Mouse (Mus musculus): ENCODE data around the gene Pih1d2. TPM values are rescaled to one million over a fixed set of nuclear protein-coding genes. Genes with fewer than 3 reads are reported as not detected.
"Not testable (repeated sequence)": the region's sequence is repeated elsewhere in the genome, so short reads cannot be mapped to it uniquely, and the experiment has no call there.

Pih1d2 gene
- total RNA-seq, 2 experiments from 2014 or later, result not detected

- ATAC-seq (replicated peaks; ENCODE audit: low FRiP score, poor library complexity, severe bottlenecking), result no peak
These were observed 5.0 kb upstream of the Pih1d2 start for GRCm38 (mm10) chr9:50612115-50612514.

DNA sequence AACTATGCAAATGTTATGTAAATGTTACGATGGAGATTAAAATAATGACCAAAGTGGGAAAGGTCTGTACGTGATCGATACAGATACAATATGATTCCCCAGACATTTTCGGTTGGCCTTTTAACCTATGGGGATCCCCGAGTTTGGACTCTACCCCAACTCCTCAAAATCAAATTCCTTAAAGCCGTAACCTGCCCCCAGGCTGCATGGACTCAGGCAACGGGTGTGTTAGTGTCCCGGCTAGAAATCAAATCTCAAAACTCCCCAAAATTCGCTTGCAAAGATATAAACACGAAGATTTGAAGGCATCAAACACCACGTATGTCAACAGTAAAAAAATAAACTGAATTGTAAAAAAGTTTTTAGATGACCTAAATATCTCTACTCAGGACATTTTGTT lies 960 bp upstream of the Pih1d2 start:
- ATAC-seq (replicated peaks; ENCODE audit: low FRiP score, poor library complexity, severe bottlenecking), result no peak

DNA sequence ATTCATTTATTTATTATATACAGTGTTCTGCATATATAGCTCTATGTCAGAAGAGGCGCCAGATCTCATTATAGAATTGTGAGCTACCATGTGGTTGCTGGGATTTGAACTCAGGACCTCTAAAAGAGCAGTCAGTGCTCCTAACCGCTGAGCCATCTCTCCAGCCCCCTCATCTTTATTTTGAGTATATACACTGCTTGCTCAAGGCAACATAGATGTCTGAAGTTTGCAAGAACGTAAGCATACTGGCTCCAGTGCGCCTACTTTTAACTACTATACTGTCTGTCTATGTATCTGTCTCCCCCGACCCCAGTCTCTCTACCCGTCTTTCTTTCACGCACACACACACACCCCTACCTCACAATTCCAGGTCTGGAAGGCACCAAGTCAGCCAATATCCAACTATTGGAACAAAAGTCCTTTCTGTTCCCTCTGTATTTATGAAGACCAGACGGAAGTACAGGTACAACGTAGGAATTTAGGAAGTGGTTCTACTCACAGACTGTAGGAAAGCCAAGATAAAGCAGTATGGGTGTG lies 741 bp downstream of the Pih1d2 start:
- no peak for ATAC-seq (replicated peaks; ENCODE audit: low FRiP score, poor library complexity, severe bottlenecking)

DNA sequence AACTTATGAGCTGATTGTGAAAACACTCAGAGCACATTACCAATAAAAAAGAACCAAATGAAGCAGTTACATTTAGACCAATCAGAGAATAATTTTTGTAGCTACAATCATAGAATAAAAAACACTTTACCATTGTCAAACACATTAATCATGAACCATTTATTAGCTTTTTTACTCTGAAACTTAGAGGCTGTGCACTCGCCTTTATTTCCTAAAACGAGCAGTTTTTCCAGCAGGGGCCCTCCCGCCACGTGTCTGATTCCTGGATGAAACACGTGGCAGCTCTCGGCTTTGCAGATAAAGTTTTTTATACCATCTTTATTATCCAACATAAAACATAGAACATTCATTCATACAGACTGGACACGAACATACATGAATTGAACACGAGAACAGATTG lies 13.8 kb downstream of the Pih1d2 start:
- not testable (repeated sequence) for ATAC-seq (replicated peaks; ENCODE audit: low FRiP score, poor library complexity, severe bottlenecking)

- no peak for ATAC-seq (replicated peaks; ENCODE audit: low FRiP score, poor library complexity, severe bottlenecking)
These were observed 15.0 kb downstream of the Pih1d2 start for GRCm38 (mm10) chr9:50632016-50632688.

- peak; percentile 67; the same call in 1 of the 2 replicates for ATAC-seq (replicated peaks; ENCODE audit: low FRiP score, poor library complexity, severe bottlenecking)
These were observed 15.9 kb downstream of the Pih1d2 start for GRCm38 (mm10) chr9:50633059-50633458.

GRCm38 (mm10) chr9:50634270-50634669 lies 17.1 kb downstream of the Pih1d2 start:
- no peak for ATAC-seq (replicated peaks; ENCODE audit: low FRiP score, poor library complexity, severe bottlenecking)

- no peak for ATAC-seq (replicated peaks; ENCODE audit: low FRiP score, poor library complexity, severe bottlenecking)
These were observed 29.8 kb downstream of the Pih1d2 start for GRCm38 (mm10) chr9:50646826-50647370.

DNA sequence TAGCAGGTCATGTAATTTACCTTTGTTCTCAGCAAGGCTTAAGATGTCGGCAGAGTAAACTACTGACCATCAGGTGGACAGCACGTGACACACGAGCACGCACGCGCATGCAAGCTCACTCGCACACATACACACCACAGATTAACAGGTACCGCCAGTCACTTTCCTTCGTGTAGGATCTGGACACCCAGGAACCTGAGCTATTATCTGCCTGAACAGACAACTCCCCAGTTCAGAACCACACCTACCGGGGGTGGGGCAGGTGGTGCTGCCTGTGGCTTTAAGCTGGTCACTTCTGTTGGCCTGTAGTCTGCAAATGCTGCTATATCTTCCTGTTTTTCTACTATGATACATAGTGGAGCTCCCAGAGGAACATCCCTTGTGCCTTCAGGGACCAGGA lies 33.4 kb downstream of the Pih1d2 start:
- ATAC-seq (replicated peaks; ENCODE audit: low FRiP score, poor library complexity, severe bottlenecking), result peak; percentile 91

DNA sequence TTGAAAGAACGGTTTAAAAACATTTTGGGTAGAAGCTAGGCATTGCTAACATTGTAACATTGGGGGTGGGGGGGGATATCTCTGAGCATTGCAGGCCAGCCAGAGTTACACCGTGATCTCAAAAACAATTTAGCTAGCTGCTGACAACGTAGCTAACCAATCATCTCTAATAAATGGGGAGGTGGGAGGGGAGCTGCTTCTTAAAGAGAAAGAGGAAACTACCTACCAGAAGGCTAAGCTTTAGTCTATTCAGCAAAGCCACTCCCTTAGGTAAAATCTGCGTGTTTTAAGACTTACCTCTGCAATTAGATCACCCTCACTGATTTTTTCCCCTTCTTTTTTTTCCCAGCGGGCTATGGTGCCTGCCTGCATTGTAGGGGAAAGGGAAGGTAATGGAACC lies 41.3 kb downstream of the Pih1d2 start:
- ATAC-seq (replicated peaks; ENCODE audit: low FRiP score, poor library complexity, severe bottlenecking), result no peak

GRCm38 (mm10) chr9:50658941-50659388 lies 41.8 kb downstream of the Pih1d2 start:
- ATAC-seq (replicated peaks; ENCODE audit: low FRiP score, poor library complexity, severe bottlenecking), result peak; percentile 32

DNA sequence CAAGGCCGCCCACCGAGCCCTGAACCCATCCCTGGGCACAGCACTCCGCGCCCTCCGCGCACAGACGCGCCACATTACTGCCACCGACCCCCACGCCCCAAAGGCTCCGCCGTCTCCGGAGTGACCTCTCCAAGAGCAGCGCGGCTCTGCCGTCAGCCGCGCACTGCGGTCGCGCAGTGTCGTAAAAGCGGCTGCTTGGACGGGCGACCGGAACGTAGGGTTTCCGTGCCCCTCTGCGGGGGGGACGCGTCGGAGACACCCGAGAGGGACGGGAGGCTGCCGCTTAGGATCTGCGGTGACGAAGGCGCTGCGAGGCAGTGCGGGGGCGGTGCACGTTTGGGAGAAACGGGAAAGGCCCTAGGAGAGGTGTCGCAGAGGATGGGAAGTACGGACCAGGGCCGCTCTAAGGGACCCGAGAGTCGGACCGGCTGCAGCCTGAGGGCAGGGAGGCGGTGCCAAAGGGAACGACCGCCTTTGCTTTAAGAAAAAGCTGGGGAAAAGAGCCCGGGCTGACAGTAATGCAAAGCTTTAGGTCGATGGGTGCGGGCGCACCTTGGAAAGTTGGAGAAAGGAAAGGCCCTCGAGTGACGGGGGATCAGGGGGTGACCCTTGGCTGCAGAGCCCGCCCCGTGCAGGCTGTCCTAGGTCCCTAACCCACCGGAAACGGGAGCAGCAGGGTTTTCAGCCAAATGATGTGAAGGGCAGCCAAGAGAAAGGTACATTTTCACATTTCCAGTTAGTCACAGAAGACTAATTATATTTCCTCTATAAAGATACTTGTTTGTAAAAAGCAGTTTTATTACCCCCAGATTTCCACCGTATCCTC lies 42.5 kb downstream of the Pih1d2 start, which contains the start of gene Dlat:
TSS of gene Dlat (minus strand) at position 389 of the 826 bp plus-strand sequence.
- peak; percentile 88 for ATAC-seq (replicated peaks; ENCODE audit: low FRiP score, poor library complexity, severe bottlenecking)

GRCm38 (mm10) chr9:50660431-50660830 lies 43.3 kb downstream of the Pih1d2 start:
- ATAC-seq (replicated peaks; ENCODE audit: low FRiP score, poor library complexity, severe bottlenecking), result no peak

GRCm38 (mm10) chr9:50664826-50665225 lies 47.7 kb downstream of the Pih1d2 start:
- ATAC-seq (replicated peaks; ENCODE audit: low FRiP score, poor library complexity, severe bottlenecking), result no peak

DNA sequence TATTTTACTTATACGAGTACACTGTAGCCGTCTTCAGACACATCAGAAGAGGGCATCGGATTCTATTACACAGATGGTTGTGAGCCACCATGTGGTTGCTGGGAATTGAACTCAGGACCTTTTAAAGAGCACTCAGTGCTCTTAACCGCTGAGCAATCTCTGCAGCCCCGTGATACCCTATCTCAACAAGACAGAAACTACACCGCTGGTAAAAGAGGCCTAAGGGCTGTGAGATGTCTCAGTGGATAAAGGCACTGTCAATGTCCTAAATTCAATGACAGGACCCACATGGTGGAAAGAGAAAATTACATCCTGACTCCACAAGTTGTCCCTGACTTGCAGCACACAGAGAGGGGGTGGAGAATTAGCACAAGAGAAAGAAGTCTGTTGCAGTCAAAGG lies 49.3 kb downstream of the Pih1d2 start:
- no peak for ATAC-seq (replicated peaks; ENCODE audit: low FRiP score, poor library complexity, severe bottlenecking)

DNA sequence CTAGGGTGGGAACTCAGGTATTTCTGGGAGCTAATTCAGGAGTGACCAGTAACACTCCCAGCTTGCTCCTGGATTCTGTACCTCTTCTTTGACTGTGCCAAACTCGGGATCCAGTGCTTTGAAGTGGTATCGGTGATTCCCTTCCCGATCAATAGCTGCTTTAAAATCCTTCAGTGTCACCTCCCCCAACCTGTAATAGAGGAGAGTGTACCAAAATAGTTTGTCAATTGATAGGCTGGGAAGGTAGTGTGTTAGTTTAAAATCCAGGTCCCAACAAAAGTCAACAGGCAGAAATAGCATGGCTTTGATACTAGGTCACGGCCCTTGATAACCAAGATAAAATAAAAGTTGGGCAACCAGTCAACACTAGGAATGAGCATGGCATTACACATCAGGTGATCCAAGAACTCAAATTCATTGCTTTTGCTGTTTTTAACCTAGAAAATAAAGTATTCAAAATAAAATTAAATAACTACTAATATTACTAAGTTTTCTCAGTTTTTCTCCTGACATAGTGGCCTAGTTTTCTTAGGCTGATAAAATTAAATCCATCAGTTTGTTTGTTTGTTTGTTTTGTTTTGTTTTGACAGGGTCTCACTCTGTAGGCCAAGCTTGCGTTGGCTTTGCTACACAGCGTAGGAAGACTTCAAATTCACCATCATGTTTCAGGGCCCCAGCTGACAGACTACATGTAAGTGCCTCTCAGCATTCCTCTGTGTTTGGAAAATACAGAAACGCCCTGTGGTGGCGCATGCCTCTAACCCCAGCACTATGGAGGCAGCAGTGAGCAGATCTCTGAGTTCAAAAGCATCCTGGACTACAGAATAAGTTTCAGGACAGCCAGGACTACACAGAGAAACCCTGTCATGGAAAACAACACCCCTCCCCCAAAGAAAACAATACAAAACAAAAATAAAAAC lies 50.7 kb downstream of the Pih1d2 start:
- no peak for ATAC-seq (replicated peaks; ENCODE audit: low FRiP score, poor library complexity, severe bottlenecking)

DNA sequence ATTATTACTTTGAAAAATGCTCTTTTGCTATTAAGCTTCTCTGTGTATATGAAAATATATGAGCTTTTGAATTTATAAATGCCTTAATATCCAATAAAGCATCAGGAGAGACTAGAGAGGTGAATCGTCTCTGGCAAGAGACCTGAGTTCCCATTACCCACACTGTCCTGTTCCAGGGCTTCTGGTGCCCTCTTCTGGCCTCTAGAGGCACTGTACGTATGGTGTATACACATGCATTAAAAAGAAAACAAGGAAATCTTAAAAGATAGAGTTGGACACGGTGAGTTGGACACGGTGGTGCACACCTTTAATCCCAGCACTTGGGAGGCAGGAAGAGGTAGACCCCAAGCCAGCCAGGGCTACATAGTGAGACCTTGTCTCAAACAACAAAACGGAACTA lies 53.6 kb downstream of the Pih1d2 start:
- peak; percentile 79 for ATAC-seq (replicated peaks; ENCODE audit: low FRiP score, poor library complexity, severe bottlenecking)
